Mouse (Mus musculus) liver, adult 2 months (tissue): ENCODE measurements around the gene Degs2.

Source experiments
- CTCF ChIP-seq: fragments of 200-500 bp; IDR thresholded peaks from 2 replicates; pipeline ENCODE4 v1.5.1; 2011; ENCODE audit warnings: low read depth, low read length, control low read depth
- POLR2A ChIP-seq: fragments of 200-500 bp; IDR thresholded peaks from 2 replicates; pipeline ENCODE4 v1.6.1; 2011; ENCODE audit warnings: low read length, control low read depth; ENCODE audit not compliant: insufficient read depth; ENCODE audit errors: extremely low read depth

GRCm38 (mm10) chr12:108637440-108637839 lies 64.7 kb downstream of the Degs2 start:
- TF ChIP-seq POLR2A (no peak), CTCF (no peak)
